Mouse (Mus musculus) stomach, postnatal 0 days (tissue): ENCODE measurements around the gene Gm29776. TPM values are rescaled to one million over a fixed set of nuclear protein-coding genes. Genes with fewer than 3 reads are reported as not detected.
A peak's percentile ranks its signal among the peaks of the same experiment; 100 is the strongest.

ENCODE experiments used
- ATAC-seq: fragments of 200-750 bp; cut with Nextera tagmentation; 2 replicates; pipeline ENCODE4 v1.8.0; 2017; ENCODE audit not compliant: low FRiP score, low TSS enrichment
- DNase-seq: peaks from one replicate; pipeline ENCODE4 v3.0.0-alpha.2; 2016; ENCODE audit warnings: low spot score
- H3K27ac ChIP-seq: fragments of 300-500 bp; sonication (generic); replicated peaks from 2 replicates; pipeline ENCODE4 v1.5.1; 2014; ENCODE audit warnings: mild to moderate bottlenecking, control low read depth
- H3K27me3 ChIP-seq: fragments of 300-500 bp; sonication (generic); 2 replicates; pipeline ENCODE4 v1.6.1; 2014; ENCODE audit warnings: low read length; ENCODE audit not compliant: control insufficient read depth, insufficient read depth
- H3K36me3 ChIP-seq: fragments of 300-500 bp; sonication (generic); 2 replicates; pipeline ENCODE4 v1.6.1; 2014; ENCODE audit warnings: low read length, mixed read lengths; ENCODE audit not compliant: control insufficient read depth, insufficient read depth
- H3K4me1 ChIP-seq: fragments of 300-500 bp; sonication (generic); replicated peaks from 2 replicates; pipeline ENCODE4 v1.6.1; 2014; ENCODE audit warnings: antibody characterized with exemption; ENCODE audit not compliant: control insufficient read depth, insufficient read depth
- H3K4me2 ChIP-seq: fragments of 300-500 bp; sonication (generic); replicated peaks from 2 replicates; pipeline ENCODE4 v1.6.1; 2014; ENCODE audit warnings: low read depth, mild to moderate bottlenecking, control low read depth, moderate library complexity
- H3K4me3 ChIP-seq: fragments of 300-500 bp; sonication (generic); 2 replicates; pipeline ENCODE4 v1.5.1; 2014; ENCODE audit warnings: low read depth, low read length, control low read depth
- H3K9ac ChIP-seq: fragments of 300-500 bp; sonication (generic); 2 replicates; pipeline ENCODE4 v1.6.1; 2014; ENCODE audit warnings: mild to moderate bottlenecking, low read length, control low read depth, mixed read lengths
- H3K9me3 ChIP-seq: fragments of 300-500 bp; sonication (generic); 2 replicates; pipeline ENCODE4 v1.6.1; 2016; ENCODE audit warnings: low read length; ENCODE audit not compliant: control insufficient read depth
- CTCF ChIP-seq: IDR thresholded peaks from 2 replicates; pipeline ENCODE4 v1.5.1; 2016; ENCODE audit warnings: antibody characterized with exemption, low read depth, mild to moderate bottlenecking, moderate library complexity
- EP300 ChIP-seq: optimal IDR thresholded peaks from 2 replicates; pipeline ENCODE3; 2016; ENCODE audit warnings: antibody characterized with exemption
- WGBS: fragments of 180-500 bp; shearing (Covaris S2); extraction: QIAGEN DNeasy Blood & Tissue Kit; methylation state at CpG from one replicate; pipeline ENCODE4 v1.1.7; 2014; 5-methylcytosine and 5-hydroxymethylcytosine counted together
- polyA plus RNA-seq: library from polyadenylated mRNA; unstranded; fragments of >200 nt; fragmentation: Nextera tagmentation; extraction: Ambion mirVana; gene quantifications from 2 replicates; pipeline ENCODE4 v1.2.1, GENCODE M21; 2015

Gene Gm29776
- polyA plus RNA-seq, 1 experiment from 2014 or later: 0.08 TPM

DNA sequence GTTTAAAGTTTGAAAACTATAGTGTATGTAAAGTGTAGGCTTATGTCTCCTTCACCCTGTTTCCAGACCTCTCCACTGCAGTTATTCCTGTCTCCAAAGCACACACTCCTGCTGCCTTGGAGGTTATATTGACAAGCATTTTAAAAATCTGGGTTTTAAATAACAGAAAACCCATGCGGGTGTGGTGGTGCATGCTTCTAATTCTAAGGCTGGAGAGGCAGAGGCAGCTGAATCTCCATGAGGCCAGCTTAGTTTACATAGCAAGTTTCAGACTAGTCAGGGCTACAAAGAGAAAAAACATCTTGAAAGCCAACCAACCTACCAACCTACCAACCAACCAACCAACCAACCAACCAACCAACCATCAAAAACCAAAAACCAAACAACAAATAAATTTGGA lies 16.8 kb upstream of the Gm29776 start:
- Histone ChIP-seq H3K27ac (no peak overlapping the region), H3K9me3 (no peaks in the 10 kb centered on the region), H3K4me2 (no peak overlapping the region), H3K4me3 (no peak overlapping the region), H3K4me1 (no peaks in the 10 kb centered on the region), H3K36me3 (no peaks in the 10 kb centered on the region), H3K27me3 (no peaks in the 10 kb centered on the region), H3K9ac (no peak overlapping the region)
- ATAC-seq: no peak
- TF ChIP-seq CTCF (no peak), EP300 (no peak)
- 67% methylated on average over 1 of the region's 1 CpGs for WGBS
- DNase-seq: no peak

DNA sequence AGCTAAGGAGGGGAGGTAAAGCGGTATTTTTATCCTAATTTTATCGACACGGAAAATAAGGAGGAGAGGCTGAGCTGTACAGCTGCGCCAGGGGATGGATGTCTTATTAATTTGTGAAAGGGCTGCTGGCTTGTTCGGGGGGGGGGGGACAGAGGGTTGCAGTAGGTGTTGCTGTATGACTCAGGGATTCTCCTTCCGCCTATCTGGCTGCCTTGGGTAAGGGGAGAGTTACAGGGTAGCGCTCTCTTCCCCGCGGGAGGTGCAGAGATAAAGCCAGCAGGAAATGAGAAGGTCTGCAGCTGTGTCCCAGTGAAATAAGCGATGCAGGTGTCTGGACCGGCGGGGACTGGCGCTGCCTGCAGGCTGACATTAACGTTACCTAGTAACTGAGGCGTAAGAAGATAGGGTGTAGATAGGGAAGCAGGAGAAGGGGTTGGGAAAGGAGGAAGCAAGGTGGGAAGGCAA lies 16.0 kb upstream of the Gm29776 start:
- Histone ChIP-seq H3K27ac (no peak overlapping the region), H3K36me3 (no peaks in the 10 kb centered on the region), H3K27me3 (no peaks in the 10 kb centered on the region), H3K9ac (no peak overlapping the region), H3K9me3 (no peaks in the 10 kb centered on the region), H3K4me3 (peak overlapping the region; percentile 39), H3K4me1 (no peaks in the 10 kb centered on the region), H3K4me2 (peak overlapping the region; percentile 67)
- peak; percentile 37 for DNase-seq
- TF ChIP-seq CTCF: no peak
- no peak for TF ChIP-seq EP300
- ATAC-seq: peak; percentile 25; the same call in 1 of the 2 replicates
- 3% methylated on average over 15 of the region's 15 CpGs for WGBS

DNA sequence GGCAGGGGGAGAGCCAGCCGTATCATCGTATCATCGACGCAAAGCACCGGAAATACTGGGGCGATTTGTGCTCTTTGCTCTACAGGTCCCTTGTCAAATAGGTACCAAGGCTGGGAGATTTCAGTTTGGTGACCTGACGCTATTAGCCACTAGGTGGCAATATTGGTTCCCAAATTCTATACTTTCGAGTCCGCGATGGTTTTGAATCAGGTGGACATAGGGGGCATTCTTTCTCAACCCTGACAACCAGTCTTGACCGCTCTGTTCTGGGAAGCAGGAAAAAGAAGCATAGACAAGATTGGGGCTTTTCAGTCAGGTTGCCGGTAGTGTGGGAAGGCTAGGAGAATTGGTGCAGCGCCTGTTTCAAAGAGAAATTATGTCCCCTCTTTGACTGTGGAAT lies 15.5 kb upstream of the Gm29776 start:
- DNase-seq (peak; percentile 67), ATAC-seq (peak; percentile 50; the same call in 1 of the 2 replicates)
- WGBS: 2% methylated on average over 13 of the region's 13 CpGs

DNA sequence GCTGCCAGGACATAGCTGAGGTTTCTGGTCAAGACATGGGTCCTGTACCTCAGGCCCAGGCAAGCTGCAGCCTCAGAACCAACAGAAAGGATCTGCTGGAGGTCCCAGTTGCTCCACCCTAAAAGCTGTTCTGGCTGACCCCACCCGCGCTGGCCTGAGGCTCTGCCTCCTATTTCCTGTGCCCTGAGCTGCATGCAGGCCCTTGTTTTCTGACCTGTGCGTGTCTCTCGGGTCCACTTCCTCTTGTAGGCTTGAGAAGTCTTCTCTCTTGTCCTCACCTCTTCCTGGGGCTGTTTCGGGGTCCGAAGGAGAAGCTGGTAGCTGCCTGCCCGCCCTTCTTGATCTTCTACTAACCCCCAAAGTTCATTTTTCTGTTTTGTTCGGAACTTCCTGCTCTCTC lies 14.2 kb upstream of the Gm29776 start:
- no peaks in the 10 kb centered on the region for H3K4me1 ChIP-seq
- WGBS: 65% methylated on average over 8 of the region's 8 CpGs

More for the DNA sequence above, 15.5 kb upstream of the Gm29776 start:
- Histone ChIP-seq H3K9ac (no peak overlapping the region), H3K27me3 (no peaks in the 10 kb centered on the region), H3K36me3 (no peaks in the 10 kb centered on the region), H3K4me1 (no peaks in the 10 kb centered on the region), H3K9me3 (no peaks in the 10 kb centered on the region), H3K4me2 (peak overlapping the region; percentile 67), H3K27ac (no peak overlapping the region), H3K4me3 (peak overlapping the region; percentile 39)
- TF ChIP-seq EP300 (no peak), CTCF (peak; percentile 89)

DNA sequence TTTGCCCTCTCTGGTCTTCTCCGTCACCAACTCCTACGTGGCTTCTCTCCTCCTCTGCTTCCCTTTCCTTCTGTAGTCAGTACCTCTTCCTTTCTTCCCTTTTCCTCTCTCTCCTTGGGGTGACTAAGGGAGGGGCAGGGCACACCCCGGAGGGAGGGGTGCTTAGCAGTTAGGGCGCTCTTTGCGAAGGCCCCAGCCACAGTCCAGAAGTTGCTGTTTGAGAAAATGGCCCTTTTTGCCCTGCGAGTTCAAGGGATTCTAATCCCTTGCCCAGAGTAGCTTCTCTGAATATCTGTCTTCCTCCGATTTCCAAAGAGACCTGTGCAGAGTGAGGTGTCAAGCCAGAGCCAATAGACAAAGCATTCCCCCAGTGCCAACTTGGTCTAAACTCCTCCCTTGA lies 13.4 kb upstream of the Gm29776 start, which contains the start of gene Cebpe:
Gene Cebpe (minus strand): TSS at position 101 of the 400 bp plus-strand sequence.
- H3K36me3 ChIP-seq: no peaks in the 10 kb centered on the region
- H3K27me3 ChIP-seq: no peaks in the 10 kb centered on the region
- TF ChIP-seq CTCF: no peak
- TF ChIP-seq EP300: no peak
- no peak for ATAC-seq
- H3K9me3 ChIP-seq: no peaks in the 10 kb centered on the region
- no peak within 1 kb of the TSS for H3K4me2 ChIP-seq
- H3K9ac ChIP-seq: no peak within 1 kb of the TSS
- no peaks in the 10 kb centered on the region for H3K4me1 ChIP-seq
- no peak for DNase-seq
- H3K4me3 ChIP-seq: no peak within 1 kb of the TSS
- WGBS: 84% methylated on average over 7 of the region's 7 CpGs
- no peak within 1 kb of the TSS for H3K27ac ChIP-seq

More for the DNA sequence above, 14.2 kb upstream of the Gm29776 start:
- no peak overlapping the region for H3K4me2 ChIP-seq
- H3K27me3 ChIP-seq: no peaks in the 10 kb centered on the region
- no peak for DNase-seq
- no peaks in the 10 kb centered on the region for H3K9me3 ChIP-seq
- H3K4me3 ChIP-seq: no peak overlapping the region
- H3K36me3 ChIP-seq: no peaks in the 10 kb centered on the region
- TF ChIP-seq CTCF (no peak), EP300 (no peak)
- H3K27ac ChIP-seq: no peak overlapping the region
- no peak overlapping the region for H3K9ac ChIP-seq
- ATAC-seq: no peak

DNA sequence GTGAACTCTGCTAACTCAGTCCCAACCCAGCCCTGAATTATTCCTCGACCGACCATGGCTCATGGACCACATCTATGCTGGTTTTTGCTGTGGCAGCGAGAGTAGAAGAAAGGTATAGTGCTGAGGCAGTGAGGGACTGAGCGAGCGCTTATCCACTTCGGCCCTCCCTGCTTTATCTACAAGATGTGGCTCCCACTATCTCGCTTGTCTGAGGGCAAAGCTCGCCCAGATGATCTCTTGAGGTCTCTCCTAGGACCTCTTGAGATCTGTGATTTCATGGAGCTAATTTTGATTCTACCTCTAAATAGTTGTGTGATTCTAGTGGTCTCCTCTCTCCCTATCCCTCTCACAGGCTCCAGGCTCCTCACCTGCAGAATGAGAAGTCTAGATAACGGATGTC lies 10.4 kb upstream of the Gm29776 start:
- H3K9ac ChIP-seq: no peak overlapping the region
- no peak overlapping the region for H3K27ac ChIP-seq
- H3K36me3 ChIP-seq: no peaks in the 10 kb centered on the region
- no peak for DNase-seq
- no peak for TF ChIP-seq EP300
- TF ChIP-seq CTCF: no peak
- H3K4me1 ChIP-seq: no peaks in the 10 kb centered on the region
- no peak overlapping the region for H3K4me3 ChIP-seq
- no peak for ATAC-seq
- no peak overlapping the region for H3K4me2 ChIP-seq
- no peaks in the 10 kb centered on the region for H3K9me3 ChIP-seq
- no peaks in the 10 kb centered on the region for H3K27me3 ChIP-seq
- 83% methylated on average over 9 of the region's 9 CpGs for WGBS
